Mouse (Mus musculus) cerebellum, adult 8-10 months (tissue): ENCODE measurements around the gene Pik3cg.

ENCODE experiments used
- DNase-seq: peaks from one replicate; pipeline ENCODE4 v3.0.0; 2022

Pik3cg gene

DNA sequence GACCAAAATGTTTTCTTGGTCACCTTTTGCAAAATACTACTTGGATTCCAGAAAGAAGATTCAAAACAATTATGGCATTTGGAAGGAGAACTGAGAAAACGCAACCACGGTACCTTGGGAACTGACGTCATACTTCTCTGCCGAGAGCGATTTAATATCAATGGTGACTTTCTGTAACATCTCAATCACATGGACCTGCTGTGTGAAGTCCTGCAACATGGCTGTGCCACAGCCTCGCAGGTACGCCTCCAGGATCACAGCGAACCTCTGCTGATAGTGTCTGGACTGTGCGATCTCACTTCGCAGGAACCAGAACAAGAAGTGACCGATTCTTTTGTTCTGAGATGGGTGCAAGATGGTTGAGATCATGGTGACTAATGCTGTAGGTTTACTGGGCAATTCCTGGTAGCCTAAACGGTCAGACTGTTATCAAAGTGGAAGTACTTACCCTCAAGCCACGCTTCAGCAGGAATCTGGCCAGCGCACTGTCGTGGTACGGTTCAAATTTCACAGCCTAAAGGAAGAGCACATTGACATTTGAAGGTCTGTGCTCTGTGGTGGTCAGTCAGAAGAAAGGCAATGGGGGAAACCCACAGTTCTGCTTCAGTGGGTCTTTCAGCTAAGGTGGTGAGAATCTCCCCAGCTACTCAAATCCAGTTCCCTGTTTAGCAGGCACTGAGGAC is 7.9 kb downstream of the Pik3cg start:
- no peak for DNase-seq

GRCm38 (mm10) chr12:32199422-32199821 is 9.0 kb downstream of the Pik3cg start:
- DNase-seq, result no peak

- no peak for DNase-seq
Observed at GRCm38 (mm10) chr12:32198025-32198424, 10.4 kb downstream of the Pik3cg start.

GRCm38 (mm10) chr12:32195000-32195399 is 13.5 kb downstream of the Pik3cg start:
- no peak for DNase-seq

DNA sequence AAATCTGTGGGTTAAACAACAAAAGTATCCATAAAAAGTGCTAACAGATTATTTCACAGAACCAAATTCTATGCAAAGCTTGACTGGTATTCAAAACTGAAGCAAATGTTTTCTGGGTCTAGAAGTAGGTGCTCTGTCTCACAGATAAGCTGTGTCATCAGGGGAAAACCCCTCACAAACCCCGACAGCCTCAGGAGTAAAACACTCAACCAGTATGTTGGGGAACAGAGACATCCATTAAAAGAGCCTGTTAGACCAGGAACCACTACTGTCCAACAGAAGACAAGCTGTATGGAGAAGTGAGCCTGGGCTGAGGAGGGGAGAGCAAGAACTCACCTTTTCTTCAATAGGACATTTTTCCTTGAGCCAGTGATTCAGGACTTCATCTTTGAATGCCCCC is 14.1 kb downstream of the Pik3cg start:
- DNase-seq, result no peak

GRCm38 (mm10) chr12:32190927-32191326 is 17.5 kb downstream of the Pik3cg start:
- DNase-seq, result no peak

DNA sequence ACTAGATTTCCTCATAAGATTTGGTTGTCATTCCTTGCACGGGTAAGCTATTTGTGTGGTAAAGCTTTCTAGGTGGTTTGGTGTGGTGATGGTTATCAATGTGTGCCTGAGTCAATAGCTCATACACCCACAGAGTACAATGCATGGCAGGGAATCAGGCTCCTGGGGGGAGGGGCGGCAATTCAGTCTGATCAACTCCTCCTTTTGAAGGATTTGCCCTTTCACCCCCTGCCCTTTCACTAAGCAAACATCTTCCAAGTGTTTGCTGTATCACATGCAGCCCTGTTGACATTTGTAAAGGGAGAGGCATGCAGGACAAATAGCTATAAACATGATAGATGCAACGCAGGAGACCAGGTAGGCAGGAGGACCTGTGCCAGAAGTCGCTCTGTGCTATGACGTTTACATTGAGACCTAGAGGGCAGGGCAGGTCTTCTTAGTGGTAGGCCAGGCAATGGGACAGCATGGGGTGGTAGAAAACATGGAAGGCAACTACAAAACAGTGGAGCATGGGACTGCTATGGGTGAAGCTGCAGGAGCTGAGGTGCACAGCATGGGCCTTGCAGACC is 20.7 kb downstream of the Pik3cg start:
- DNase-seq, result no peak

- DNase-seq, result no peak
Observed at GRCm38 (mm10) chr12:32186627-32187255, 21.7 kb downstream of the Pik3cg start.

- DNase-seq, result no peak
Observed at GRCm38 (mm10) chr12:32184874-32185273, 23.6 kb downstream of the Pik3cg start.

GRCm38 (mm10) chr12:32183584-32183983 is 24.9 kb downstream of the Pik3cg start:
- no peak for DNase-seq

- no peak for DNase-seq
Observed at GRCm38 (mm10) chr12:32182632-32183419, 25.6 kb downstream of the Pik3cg start.

DNA sequence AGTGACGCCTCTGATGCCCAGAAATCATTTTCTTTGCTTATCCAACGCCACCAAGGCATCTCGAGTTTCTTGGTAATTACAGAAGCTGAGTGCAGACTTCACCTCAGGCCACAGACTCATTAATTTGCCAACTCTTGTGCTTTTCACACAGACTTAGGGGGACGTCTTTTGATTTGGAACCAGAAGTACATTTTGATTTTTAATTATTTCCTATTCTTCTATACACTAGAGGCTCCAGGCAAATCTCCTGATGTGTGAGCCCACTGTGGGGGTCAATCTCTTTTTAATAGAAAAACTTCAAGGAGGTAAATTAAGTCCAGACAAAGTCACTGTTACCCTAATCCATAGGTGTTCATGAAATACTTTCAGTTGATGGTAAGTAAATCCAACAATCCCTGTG is 26.6 kb downstream of the Pik3cg start:
- DNase-seq, result no peak

DNA sequence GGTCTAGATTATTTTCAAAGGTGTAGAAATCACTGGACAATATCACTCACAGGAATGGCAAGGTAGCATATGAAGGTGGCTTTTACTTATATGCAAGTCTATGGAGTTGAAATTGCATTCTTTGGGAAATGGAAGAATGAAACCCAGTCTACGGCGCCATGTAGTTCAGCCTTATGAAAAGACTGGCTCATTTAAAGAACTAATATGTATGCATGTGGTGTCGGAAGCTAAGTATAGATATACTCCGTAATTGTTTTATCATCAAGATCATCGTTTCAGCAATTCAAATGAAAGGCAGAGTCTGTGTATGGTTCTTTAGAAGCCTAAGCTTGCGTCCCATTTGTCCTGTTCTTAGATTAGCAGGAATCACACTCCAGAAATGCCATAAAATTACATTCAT is 34.0 kb downstream of the Pik3cg start:
- no peak for DNase-seq

- no peak for DNase-seq
Observed at GRCm38 (mm10) chr12:32172826-32173225, 35.6 kb downstream of the Pik3cg start.

DNA sequence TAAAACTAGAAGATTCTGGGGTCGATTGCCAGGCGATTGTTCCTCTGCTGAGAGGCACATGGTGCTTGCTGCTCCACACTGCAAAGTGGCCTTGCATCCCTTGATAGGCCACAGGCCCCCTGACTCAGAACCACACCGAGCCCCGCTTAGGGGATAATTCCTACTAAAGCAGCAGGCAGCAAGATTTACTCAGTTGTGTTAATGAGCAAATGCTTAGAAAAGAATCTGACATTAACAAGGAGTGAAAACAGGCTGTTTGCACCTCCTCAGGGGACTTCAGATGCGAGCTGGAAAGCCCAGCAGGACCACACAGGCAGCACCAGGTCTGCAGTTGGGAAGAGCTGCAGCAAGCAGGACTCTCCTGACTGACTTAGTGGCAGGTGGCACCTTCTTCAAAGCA is 39.3 kb downstream of the Pik3cg start:
- DNase-seq, result no peak

DNA sequence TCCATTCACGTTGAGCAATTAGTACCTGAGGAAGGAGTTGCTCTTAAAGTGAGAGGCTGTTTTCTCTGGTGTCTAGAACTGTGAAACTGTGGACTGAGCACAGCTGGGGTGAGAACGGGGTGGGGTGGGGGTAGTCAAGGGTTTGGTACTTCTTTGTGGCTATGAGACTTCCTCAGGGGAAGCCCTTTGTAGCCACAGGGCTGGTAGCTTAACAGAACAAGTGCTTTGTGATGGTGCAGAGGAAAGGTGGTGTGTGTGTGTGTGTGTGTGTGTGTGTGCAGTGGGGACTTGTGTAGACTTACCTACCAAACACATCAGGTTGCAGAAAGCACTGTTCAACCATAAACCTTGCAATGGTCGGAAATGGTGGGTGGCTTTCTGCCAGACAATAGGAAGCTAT is 39.7 kb downstream of the Pik3cg start:
- no peak for DNase-seq

GRCm38 (mm10) chr12:32163706-32164105 is 44.8 kb downstream of the Pik3cg start:
- DNase-seq, result no peak

DNA sequence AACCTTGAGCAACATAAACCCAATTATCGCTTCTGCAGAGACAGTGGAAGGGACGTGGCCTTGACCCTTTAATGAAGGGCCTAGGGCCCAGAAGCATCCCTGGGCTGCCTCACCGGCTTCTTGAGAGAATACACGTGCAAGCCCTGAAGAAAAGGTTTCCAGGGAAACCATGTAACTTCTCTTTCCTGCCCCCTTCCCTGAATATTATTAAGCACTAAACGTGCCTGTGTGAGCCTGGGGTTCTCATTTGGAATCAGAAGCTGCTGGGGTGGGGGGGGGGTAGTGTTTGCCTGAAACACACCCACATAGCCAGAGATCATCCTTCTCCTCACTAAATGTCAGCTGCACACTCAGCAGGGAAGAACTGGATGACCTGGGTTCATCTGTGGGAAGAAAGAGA is 49.7 kb downstream of the Pik3cg start:
- DNase-seq, result no peak

GRCm38 (mm10) chr12:32146606-32147005 is 61.9 kb downstream of the Pik3cg start:
- no peak for DNase-seq

DNA sequence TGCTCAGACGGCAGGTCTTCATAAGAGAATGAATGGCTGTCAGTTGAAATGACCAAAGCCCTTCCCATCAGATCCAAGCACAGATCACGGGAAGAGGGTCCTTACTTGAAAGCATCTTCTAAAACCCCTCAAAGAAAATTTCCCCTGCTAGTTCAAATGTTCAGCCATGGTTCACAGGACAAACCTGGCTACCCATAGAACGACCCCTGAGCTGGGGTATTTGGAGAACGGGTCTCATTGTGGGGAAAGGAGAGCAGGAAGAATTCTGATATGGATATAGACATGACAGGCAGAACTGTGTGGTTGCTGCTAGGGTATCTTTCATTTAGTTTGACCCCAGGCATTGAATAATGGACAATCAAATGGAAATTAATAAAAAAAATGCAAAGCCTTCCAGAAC is 62.8 kb downstream of the Pik3cg start:
- no peak for DNase-seq

GRCm38 (mm10) chr12:32144513-32144912 is 63.9 kb downstream of the Pik3cg start:
- peak; percentile 22 for DNase-seq

DNA sequence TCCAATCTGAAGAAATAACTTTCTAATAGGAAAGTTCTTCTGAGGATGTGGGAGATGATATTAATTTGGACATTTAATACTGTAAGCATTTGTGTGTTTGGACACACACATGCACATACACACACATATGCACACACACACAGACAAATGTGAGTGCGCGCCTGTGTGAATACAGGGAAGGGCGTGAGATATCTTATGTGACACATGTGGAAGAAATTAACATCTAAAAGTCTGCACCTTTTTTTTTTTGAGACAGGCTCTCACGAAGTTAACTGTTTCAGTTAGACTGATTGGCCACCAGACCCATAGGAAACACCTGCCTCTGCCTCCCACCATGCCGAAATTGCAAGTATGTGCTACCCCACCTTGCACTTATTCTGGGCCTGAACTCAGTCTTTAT is 64.7 kb downstream of the Pik3cg start:
- no peak for DNase-seq

GRCm38 (mm10) chr12:32143151-32143550 is 65.3 kb downstream of the Pik3cg start:
- no peak for DNase-seq

GRCm38 (mm10) chr12:32141766-32142165 is 66.7 kb downstream of the Pik3cg start:
- no peak for DNase-seq
